Mouse (Mus musculus): ENCODE results near the gene Atp6v0c. TPM values are rescaled to one million over a fixed set of nuclear protein-coding genes. Genes with fewer than 3 reads are reported as not detected.
"Not testable (repeated sequence)": the region's sequence is repeated elsewhere in the genome, so short reads cannot be mapped to it uniquely, and the experiment has no call there.

Atp6v0c gene
- polyA plus RNA-seq, 1 experiment from 2014 or later, result 1,021 TPM

DNA sequence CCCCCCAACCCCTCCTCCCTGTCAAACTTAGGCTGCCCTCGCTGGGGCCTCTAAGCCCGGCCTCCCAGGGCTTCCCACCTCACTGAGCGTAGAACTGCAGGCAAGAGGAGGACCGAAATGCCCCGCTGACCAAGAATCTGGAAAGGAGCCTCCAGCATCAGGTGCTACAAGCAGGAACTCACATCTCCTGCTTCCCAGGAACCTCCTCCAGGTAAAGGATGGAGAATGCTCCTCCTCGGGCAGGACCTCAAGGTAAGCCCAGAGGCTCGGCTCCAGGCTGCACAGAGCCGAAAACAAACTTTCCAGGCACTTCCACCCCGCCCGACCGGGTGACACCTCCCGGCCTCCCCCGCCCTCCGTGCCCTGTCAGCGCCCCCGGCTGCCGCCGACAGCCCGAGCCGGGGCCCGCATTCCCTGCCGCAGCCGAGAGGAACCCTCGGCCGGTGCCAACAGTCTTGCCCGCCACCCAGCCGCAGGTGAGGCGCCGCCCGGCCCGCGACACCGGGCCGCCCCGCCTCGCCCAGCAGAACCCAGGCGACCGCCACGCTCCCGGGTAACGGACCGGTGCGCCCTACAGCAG, 28.6 kb downstream of the Atp6v0c start:
- Histone ChIP-seq H3K27ac (ENCODE audit: low read depth, low read length) (peak overlapping the region; percentile 74), H3K9me3 (replicated peaks; ENCODE audit: control insufficient read depth, low read length) (no peaks in the 10 kb centered on the region), H3K9ac (ENCODE audit: low read length) (peak overlapping the region; percentile 94), H3K36me3 (ENCODE audit: control insufficient read depth, insufficient read depth, low read length) (0 out of 2 replicates have a peak, but pooled peaks cover 2% of the 10 kb centered on the region), H3K4me3 (ENCODE audit: low read depth, low read length) (peak overlapping the region; percentile 95), H3K4me2 (ENCODE audit: low read length) (peak overlapping the region; percentile 74), H3K4me1 (ENCODE audit: control insufficient read depth, insufficient read depth, low read length) (peaks cover 16% of the 10 kb centered on the region), H3K27me3 (replicated peaks; ENCODE audit: control insufficient read depth, insufficient read depth, low read length) (no peaks in the 10 kb centered on the region)
- 3% methylated on average over 18 of the region's 43 CpGs for WGBS
- ATAC-seq (peak; percentile 49), DNase-seq (ENCODE audit: low spot score) (no peak)

DNA sequence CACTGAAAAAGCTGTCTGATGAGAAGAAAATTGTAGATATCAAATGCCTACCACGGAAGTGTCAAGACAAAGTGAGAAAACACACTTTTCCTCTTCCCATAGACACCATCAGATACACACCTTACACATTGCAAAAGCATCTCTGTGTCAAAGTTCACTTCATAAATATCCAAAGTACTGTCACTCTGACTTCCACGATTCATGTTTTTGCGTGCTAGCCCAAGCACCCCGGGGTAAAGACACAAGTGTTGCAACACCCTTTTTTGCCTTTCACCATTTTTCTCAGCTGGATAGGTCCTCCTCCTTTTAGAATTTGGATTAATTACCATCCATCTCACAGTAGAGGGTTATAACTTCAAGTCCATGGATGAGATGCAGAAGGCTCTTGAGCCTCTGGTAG, 29.5 kb downstream of the Atp6v0c start:
- Histone ChIP-seq H3K9ac (ENCODE audit: low read length) (peak overlapping the region; percentile 94; the same call in 1 of the 2 replicates), H3K4me2 (ENCODE audit: low read length) (peak overlapping the region; percentile 74), H3K4me1 (ENCODE audit: control insufficient read depth, insufficient read depth, low read length) (peaks cover 16% of the 10 kb centered on the region), H3K4me3 (ENCODE audit: low read depth, low read length) (peak overlapping the region; percentile 95; the same call in 1 of the 2 replicates), H3K36me3 (ENCODE audit: control insufficient read depth, insufficient read depth, low read length) (0 out of 2 replicates have a peak, but pooled peaks cover 2% of the 10 kb centered on the region), H3K9me3 (replicated peaks; ENCODE audit: control insufficient read depth, low read length) (no peaks in the 10 kb centered on the region), H3K27ac (ENCODE audit: low read depth, low read length) (no peak overlapping the region), H3K27me3 (replicated peaks; ENCODE audit: control insufficient read depth, insufficient read depth, low read length) (no peaks in the 10 kb centered on the region)
- ATAC-seq, result no peak
- no peak for DNase-seq (ENCODE audit: low spot score)
- 87% methylated on average over 4 of the region's 4 CpGs for WGBS

DNA sequence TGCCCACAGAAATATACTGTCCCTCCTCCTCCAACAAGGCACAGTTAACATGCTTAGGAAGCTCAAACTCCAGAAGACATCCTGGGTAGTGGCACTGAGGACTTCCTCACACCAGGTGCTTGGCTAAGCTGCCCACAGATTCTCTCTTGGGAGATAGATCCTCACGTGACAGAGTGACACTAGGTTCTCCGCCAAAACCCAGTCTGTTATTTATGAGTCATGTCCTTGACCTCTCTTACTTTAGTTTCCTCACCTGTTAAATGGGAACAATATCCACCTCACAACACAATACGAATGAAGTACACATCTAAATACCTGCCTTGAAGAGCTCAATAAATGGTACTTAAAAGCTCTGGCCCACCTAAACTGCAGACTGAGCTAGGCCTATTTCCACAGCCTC, 30.2 kb downstream of the Atp6v0c start:
- Histone ChIP-seq H3K9ac (ENCODE audit: low read length) (no peak overlapping the region), H3K9me3 (replicated peaks; ENCODE audit: control insufficient read depth, low read length) (no peaks in the 10 kb centered on the region), H3K4me1 (ENCODE audit: control insufficient read depth, insufficient read depth, low read length) (peaks cover 16% of the 10 kb centered on the region), H3K36me3 (ENCODE audit: control insufficient read depth, insufficient read depth, low read length) (0 out of 2 replicates have a peak, but pooled peaks cover 2% of the 10 kb centered on the region), H3K27me3 (replicated peaks; ENCODE audit: control insufficient read depth, insufficient read depth, low read length) (no peaks in the 10 kb centered on the region), H3K4me3 (ENCODE audit: low read depth, low read length) (no peak overlapping the region), H3K4me2 (ENCODE audit: low read length) (no peak overlapping the region), H3K27ac (ENCODE audit: low read depth, low read length) (no peak overlapping the region)
- no peak for ATAC-seq
- 92% methylated on average over 3 of the region's 3 CpGs for WGBS
- DNase-seq (ENCODE audit: low spot score), result no peak

DNA sequence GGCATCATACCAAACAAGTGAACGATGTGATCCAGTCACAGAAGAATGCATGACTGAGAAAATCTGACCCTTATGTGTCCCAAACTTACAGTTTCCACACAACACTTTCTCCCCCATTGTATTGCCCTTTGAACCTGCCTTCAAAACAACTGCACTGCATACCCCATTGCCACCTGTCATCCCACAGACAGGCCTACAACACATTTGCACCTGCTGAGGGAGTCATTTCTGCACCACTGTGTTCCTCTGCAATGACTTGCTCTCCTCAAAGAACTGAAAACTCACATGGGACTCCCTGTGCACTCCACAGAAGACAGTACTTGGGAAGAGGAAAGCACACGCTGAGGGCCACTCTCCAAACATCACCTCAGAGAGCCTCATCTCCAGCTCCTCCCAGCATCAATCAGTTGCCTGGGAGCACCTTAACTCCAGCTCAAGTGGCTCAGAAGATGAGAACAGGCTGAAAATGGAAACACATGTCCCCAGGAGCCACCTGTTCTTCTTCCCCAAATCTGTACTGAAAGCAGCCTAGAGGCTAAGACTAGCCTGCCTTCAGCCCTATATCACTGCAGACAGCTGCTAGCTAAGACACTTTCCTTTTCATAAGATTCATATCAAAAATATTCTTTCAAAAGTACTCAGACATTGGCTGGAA, 32.1 kb downstream of the Atp6v0c start:
- 78% methylated on average over 2 of the region's 2 CpGs for WGBS
- Histone ChIP-seq H3K9ac (ENCODE audit: low read length) (no peak overlapping the region), H3K4me2 (ENCODE audit: low read length) (no peak overlapping the region), H3K4me1 (ENCODE audit: control insufficient read depth, insufficient read depth, low read length) (peaks cover 13% of the 10 kb centered on the region), H3K9me3 (replicated peaks; ENCODE audit: control insufficient read depth, low read length) (no peaks in the 10 kb centered on the region), H3K27me3 (replicated peaks; ENCODE audit: control insufficient read depth, insufficient read depth, low read length) (no peaks in the 10 kb centered on the region), H3K27ac (ENCODE audit: low read depth, low read length) (no peak overlapping the region), H3K4me3 (ENCODE audit: low read depth, low read length) (no peak overlapping the region), H3K36me3 (ENCODE audit: control insufficient read depth, insufficient read depth, low read length) (0 out of 2 replicates have a peak, but pooled peaks cover 2% of the 10 kb centered on the region)
- ATAC-seq, result no peak
- no peak for DNase-seq (ENCODE audit: low spot score)

DNA sequence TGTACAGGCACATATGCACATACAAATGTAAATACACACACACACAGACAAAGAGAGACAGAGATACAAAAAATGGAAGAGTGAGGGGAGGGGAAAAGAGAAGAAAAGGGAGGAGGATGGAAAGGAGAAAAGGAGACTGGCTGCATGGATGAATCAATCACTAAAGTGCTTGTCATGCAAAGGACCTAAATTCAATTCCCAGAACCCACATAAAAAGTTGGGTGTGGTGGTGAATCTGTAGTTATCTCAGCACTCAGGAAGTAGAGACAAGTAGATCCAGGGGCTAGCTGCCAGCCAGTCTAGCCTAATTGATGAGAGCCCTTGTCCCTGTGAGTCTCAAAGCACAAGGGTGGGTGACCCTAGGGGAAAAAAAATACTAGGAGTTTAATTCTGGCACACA, 35.4 kb downstream of the Atp6v0c start:
- Histone ChIP-seq H3K4me3 (ENCODE audit: low read depth, low read length) (no peak overlapping the region), H3K36me3 (ENCODE audit: control insufficient read depth, insufficient read depth, low read length) (0 out of 2 replicates have a peak, but pooled peaks cover 2% of the 10 kb centered on the region), H3K9ac (ENCODE audit: low read length) (no peak overlapping the region), H3K4me1 (ENCODE audit: control insufficient read depth, insufficient read depth, low read length) (no peaks in the 10 kb centered on the region), H3K27ac (ENCODE audit: low read depth, low read length) (no peak overlapping the region), H3K27me3 (replicated peaks; ENCODE audit: control insufficient read depth, insufficient read depth, low read length) (no peaks in the 10 kb centered on the region), H3K4me2 (ENCODE audit: low read length) (no peak overlapping the region), H3K9me3 (replicated peaks; ENCODE audit: control insufficient read depth, low read length) (no peaks in the 10 kb centered on the region)
- no peak for DNase-seq (ENCODE audit: low spot score)
- no peak for ATAC-seq

DNA sequence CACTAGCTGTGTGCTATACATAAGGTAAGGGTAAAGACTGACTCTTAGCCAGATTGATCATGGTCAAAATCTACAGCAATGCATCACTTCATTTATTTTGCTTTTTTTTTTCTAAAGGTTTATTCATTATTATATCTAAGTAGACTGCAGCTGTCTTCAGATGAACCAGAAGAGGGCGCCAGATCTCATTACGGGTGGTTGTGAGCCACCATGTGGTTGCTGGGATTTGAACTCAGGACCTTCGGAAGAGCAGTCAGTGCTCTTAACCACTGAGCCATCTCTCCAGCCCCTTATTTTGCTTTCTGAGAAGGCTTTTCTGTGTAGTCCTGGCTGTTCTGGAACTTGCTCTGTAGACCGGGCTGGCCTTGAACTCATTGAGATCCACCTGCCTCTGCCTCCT, 36.6 kb downstream of the Atp6v0c start:
- H3K36me3 ChIP-seq (ENCODE audit: control insufficient read depth, insufficient read depth, low read length); H3K9ac ChIP-seq (ENCODE audit: low read length); H3K27ac ChIP-seq (ENCODE audit: low read depth, low read length); DNase-seq (ENCODE audit: low spot score); H3K27me3 ChIP-seq (replicated peaks; ENCODE audit: control insufficient read depth, insufficient read depth, low read length); H3K4me3 ChIP-seq (ENCODE audit: low read depth, low read length); H3K4me2 ChIP-seq (ENCODE audit: low read length); H3K9me3 ChIP-seq (replicated peaks; ENCODE audit: control insufficient read depth, low read length); ATAC-seq; H3K4me1 ChIP-seq (ENCODE audit: control insufficient read depth, insufficient read depth, low read length): not testable (repeated sequence)
- WGBS, result 85% methylated on average over 4 of the region's 4 CpGs

DNA sequence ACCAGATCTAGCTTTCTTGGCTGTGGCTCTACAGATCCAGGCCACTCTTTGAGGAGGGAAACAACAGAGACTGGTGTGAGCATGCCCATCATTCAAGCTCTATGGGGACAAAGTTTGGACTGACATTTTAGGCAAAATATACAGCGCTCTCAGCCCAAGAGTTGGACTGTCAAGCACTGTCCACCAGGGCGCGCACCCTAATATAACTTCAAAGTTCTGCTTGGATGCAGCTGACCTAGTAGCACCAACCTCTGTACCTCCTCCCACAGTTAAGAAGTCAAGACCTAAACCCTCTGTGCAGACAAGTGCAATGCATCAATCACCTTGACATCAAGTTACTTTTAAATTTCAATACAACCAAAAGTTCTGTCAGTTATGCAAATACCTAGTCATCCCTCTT, 37.9 kb downstream of the Atp6v0c start:
- WGBS, result 86% methylated on average over 3 of the region's 3 CpGs
- H3K9me3 ChIP-seq (replicated peaks; ENCODE audit: control insufficient read depth, low read length), result no peaks in the 10 kb centered on the region
- H3K27me3 ChIP-seq (replicated peaks; ENCODE audit: control insufficient read depth, insufficient read depth, low read length), result no peaks in the 10 kb centered on the region
- H3K36me3 ChIP-seq (ENCODE audit: control insufficient read depth, insufficient read depth, low read length), result no peaks in the 10 kb centered on the region
- no peak overlapping the region for H3K4me3 ChIP-seq (ENCODE audit: low read depth, low read length)
- H3K9ac ChIP-seq (ENCODE audit: low read length), result no peak overlapping the region
- H3K4me2 ChIP-seq (ENCODE audit: low read length), result no peak overlapping the region
- H3K4me1 ChIP-seq (ENCODE audit: control insufficient read depth, insufficient read depth, low read length), result no peaks in the 10 kb centered on the region
- no peak for ATAC-seq
- H3K27ac ChIP-seq (ENCODE audit: low read depth, low read length), result no peak overlapping the region
- DNase-seq (ENCODE audit: low spot score), result no peak

DNA sequence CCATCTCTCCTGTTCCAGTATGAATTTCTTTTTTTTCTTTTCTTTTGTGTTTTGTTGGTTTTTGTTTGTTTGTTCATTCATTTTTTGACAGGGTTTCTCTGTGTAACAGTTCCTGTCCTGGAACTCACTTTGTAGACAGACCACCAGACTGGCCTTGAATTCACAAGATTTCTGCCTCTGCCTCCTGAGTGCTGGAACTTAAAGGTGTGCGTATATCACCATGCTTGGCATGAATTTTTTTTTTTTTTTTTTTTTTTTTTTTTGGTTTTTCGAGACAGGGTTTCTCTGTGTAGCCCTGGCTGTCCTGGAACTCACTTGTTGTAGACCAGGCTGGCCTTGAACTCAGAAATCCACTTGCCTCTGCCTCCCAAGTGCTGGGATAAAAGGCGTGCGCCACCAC, 40.3 kb downstream of the Atp6v0c start:
- not testable (repeated sequence) for DNase-seq (ENCODE audit: low spot score); H3K4me3 ChIP-seq (ENCODE audit: low read depth, low read length)

DNA sequence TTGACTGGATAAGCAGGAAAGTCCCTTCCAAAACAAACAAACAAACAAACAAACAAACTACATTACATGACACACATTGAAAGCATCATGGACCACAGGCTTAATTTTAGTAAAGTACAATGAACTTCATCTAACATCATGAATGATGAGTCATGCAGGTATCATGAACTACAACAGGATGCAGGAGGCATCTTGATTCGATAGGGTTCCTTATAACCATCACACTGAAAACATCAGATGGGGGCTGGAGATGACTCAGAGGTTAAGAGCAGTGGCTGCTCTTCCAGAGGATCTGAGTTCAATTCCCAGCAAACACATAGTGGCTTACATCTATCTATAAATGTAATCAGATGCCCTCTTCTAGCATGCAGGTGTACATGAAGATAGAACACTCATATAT, 41.9 kb downstream of the Atp6v0c start:
- Histone ChIP-seq H3K27ac (ENCODE audit: low read depth, low read length) (no peak overlapping the region), H3K9ac (ENCODE audit: low read length) (no peak overlapping the region), H3K27me3 (replicated peaks; ENCODE audit: control insufficient read depth, insufficient read depth, low read length) (no peaks in the 10 kb centered on the region), H3K4me1 (ENCODE audit: control insufficient read depth, insufficient read depth, low read length) (no peaks in the 10 kb centered on the region), H3K4me2 (ENCODE audit: low read length) (no peak overlapping the region), H3K9me3 (replicated peaks; ENCODE audit: control insufficient read depth, low read length) (no peaks in the 10 kb centered on the region), H3K36me3 (ENCODE audit: control insufficient read depth, insufficient read depth, low read length) (no peaks in the 10 kb centered on the region), H3K4me3 (ENCODE audit: low read depth, low read length) (no peak overlapping the region)
- WGBS, result 84% methylated on average over 1 of the region's 1 CpGs
- DNase-seq (ENCODE audit: low spot score), result no peak
- no peak for ATAC-seq

More for the DNA sequence above, 40.3 kb downstream of the Atp6v0c start:
- not testable (repeated sequence) for H3K4me2 ChIP-seq (ENCODE audit: low read length); H3K9ac ChIP-seq (ENCODE audit: low read length); H3K27ac ChIP-seq (ENCODE audit: low read depth, low read length); H3K36me3 ChIP-seq (ENCODE audit: control insufficient read depth, insufficient read depth, low read length); ATAC-seq; H3K4me1 ChIP-seq (ENCODE audit: control insufficient read depth, insufficient read depth, low read length); H3K27me3 ChIP-seq (replicated peaks; ENCODE audit: control insufficient read depth, insufficient read depth, low read length); H3K9me3 ChIP-seq (replicated peaks; ENCODE audit: control insufficient read depth, low read length)
- 91% methylated on average over 4 of the region's 4 CpGs for WGBS
